Mouse (Mus musculus): ENCODE results near the gene Ifna4. TPM values are rescaled to one million over a fixed set of nuclear protein-coding genes. Genes with fewer than 3 reads are reported as not detected.
A peak's percentile ranks its signal among the peaks of the same experiment; 100 is the strongest.

Gene Ifna4
- polyA plus RNA-seq, 1 experiment from 2014 or later, result not detected

GRCm38 (mm10) chr4:88867926-88868911, 26.6 kb downstream of the Ifna4 start:
- Histone ChIP-seq H3K27ac (peak overlapping the region; percentile 54; the same call in 1 of the 2 replicates), H3K9me3 (replicated peaks) (no peaks in the 10 kb centered on the region), H3K4me2 (peak overlapping the region; percentile 92), H3K9ac (peak overlapping the region; percentile 72), H3K27me3 (replicated peaks) (peaks cover 20% of the 10 kb centered on the region), H3K4me3 (peak overlapping the region; percentile 70), H3K4me1 (peaks cover 23% of the 10 kb centered on the region), H3K36me3 (no peaks in the 10 kb centered on the region)
- WGBS (ENCODE audit: insufficient replicate concordance), result 9% methylated on average over 30 of the region's 31 CpGs
- ATAC-seq, result peak; percentile 78

DNA sequence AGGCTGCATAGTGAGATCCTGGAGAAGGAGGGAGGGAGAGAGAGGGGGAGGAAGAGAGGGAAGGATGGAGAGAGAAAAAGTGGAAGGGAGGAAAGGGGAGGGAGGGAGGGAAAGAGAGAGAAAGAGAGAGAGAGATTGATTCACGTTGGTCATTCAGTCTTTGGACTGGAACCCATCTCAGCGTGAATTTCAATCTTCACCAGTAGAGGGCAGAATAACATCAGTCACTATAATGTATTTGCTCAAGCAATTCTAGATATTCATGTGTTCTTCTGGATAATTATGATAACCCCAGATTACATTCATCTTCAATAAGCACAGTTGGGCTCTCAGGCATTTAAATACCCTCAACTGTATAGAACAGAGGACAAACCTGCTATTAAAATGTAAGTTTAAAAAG, 31.0 kb downstream of the Ifna4 start:
- WGBS (ENCODE audit: insufficient replicate concordance), result 0% methylated on average over 2 of the region's 2 CpGs
- Histone ChIP-seq H3K27ac (no peak overlapping the region), H3K4me1 (peaks cover 35% of the 10 kb centered on the region), H3K4me2 (no peak overlapping the region), H3K27me3 (replicated peaks) (peaks cover 5% of the 10 kb centered on the region), H3K4me3 (no peak overlapping the region), H3K9me3 (replicated peaks) (no peaks in the 10 kb centered on the region), H3K36me3 (no peaks in the 10 kb centered on the region), H3K9ac (no peak overlapping the region)
- ATAC-seq, result no peak

DNA sequence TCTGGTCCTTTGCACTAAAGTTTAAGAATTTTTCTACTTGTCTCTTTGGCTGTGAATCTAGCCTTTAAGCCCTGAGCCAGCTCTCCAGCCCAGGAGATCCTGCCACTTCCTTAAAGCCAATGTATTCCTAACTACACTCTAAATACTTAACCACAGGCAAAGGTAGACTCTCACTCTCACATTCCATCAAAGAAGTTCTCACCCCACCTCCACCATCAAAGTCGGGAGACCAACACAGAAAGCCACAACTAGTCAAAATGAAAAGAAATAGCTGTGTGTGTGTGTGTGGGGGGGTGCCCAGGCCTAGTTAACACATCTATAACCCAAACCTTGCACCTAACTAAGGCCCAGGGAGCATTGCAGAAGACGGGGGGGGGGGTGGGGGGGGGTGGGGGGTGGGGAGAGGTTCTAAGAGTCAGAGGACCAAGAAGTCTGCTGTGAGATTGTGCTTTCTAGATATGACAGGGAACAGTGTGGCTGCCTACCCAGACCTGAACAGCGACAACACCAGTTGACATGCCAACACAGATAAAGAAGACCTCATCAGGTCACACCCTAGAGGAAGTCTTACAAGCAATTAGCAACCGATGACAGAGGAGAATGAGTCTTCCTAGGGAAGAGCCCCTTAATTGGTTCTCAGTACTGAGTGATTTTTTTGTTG, 33.9 kb downstream of the Ifna4 start:
- no peak overlapping the region for H3K27ac ChIP-seq
- no peaks in the 10 kb centered on the region for H3K9me3 ChIP-seq (replicated peaks)
- no peak overlapping the region for H3K4me3 ChIP-seq
- H3K4me1 ChIP-seq, result peaks cover 36% of the 10 kb centered on the region
- peak; percentile 93 for ATAC-seq
- no peak overlapping the region for H3K9ac ChIP-seq
- no peaks in the 10 kb centered on the region for H3K36me3 ChIP-seq
- H3K4me2 ChIP-seq, result peak overlapping the region; percentile 25
- 20% methylated on average over 4 of the region's 4 CpGs for WGBS (ENCODE audit: insufficient replicate concordance)
- H3K27me3 ChIP-seq (replicated peaks), result peaks cover 5% of the 10 kb centered on the region

DNA sequence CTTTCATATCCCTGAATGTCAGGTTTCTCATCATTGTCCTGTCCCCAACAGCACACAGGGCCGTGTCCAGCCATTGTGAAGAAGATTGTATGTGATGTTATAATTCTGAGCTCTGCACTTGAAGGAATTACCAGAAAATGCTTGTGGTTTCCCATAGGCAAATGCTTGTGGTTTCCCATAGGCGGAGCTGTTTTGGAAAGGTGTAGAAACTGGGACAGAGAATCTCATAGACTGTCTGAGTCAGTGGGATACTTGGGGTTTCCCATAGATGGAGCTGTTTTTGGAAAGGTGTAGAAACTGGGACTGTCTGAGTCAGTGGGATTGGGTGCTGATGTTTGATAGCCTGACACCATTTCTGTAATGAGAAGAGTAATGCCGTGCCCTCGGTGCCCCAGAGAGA, 34.9 kb downstream of the Ifna4 start:
- ATAC-seq, result no peak
- no peak overlapping the region for H3K27ac ChIP-seq
- H3K27me3 ChIP-seq (replicated peaks), result peaks cover 5% of the 10 kb centered on the region
- no peaks in the 10 kb centered on the region for H3K9me3 ChIP-seq (replicated peaks)
- no peak overlapping the region for H3K9ac ChIP-seq
- H3K4me2 ChIP-seq, result no peak overlapping the region
- H3K4me1 ChIP-seq, result peaks cover 36% of the 10 kb centered on the region
- no peaks in the 10 kb centered on the region for H3K36me3 ChIP-seq
- no peak overlapping the region for H3K4me3 ChIP-seq
- WGBS (ENCODE audit: insufficient replicate concordance), result 65% methylated on average over 4 of the region's 4 CpGs

GRCm38 (mm10) chr4:88878246-88878645, 36.6 kb downstream of the Ifna4 start:
- H3K36me3 ChIP-seq, result no peaks in the 10 kb centered on the region
- no peak overlapping the region for H3K4me3 ChIP-seq
- H3K27ac ChIP-seq, result no peak overlapping the region
- no peaks in the 10 kb centered on the region for H3K27me3 ChIP-seq (replicated peaks)
- peak; percentile 70 for ATAC-seq
- H3K4me1 ChIP-seq, result peaks cover 36% of the 10 kb centered on the region
- H3K9me3 ChIP-seq (replicated peaks), result no peaks in the 10 kb centered on the region
- no peak overlapping the region for H3K9ac ChIP-seq
- WGBS (ENCODE audit: insufficient replicate concordance), result 10% methylated on average over 10 of the region's 10 CpGs
- H3K4me2 ChIP-seq, result peak overlapping the region; percentile 48

GRCm38 (mm10) chr4:88878772-88879171, 37.1 kb downstream of the Ifna4 start:
- no peaks in the 10 kb centered on the region for H3K9me3 ChIP-seq (replicated peaks)
- no peak overlapping the region for H3K4me3 ChIP-seq
- ATAC-seq, result no peak
- peaks cover 36% of the 10 kb centered on the region for H3K4me1 ChIP-seq
- H3K9ac ChIP-seq, result no peak overlapping the region
- H3K36me3 ChIP-seq, result no peaks in the 10 kb centered on the region
- H3K27me3 ChIP-seq (replicated peaks), result no peaks in the 10 kb centered on the region
- H3K4me2 ChIP-seq, result peak overlapping the region; percentile 48; the same call in 1 of the 2 replicates
- no peak overlapping the region for H3K27ac ChIP-seq
- 40% methylated on average over 4 of the region's 4 CpGs for WGBS (ENCODE audit: insufficient replicate concordance)

DNA sequence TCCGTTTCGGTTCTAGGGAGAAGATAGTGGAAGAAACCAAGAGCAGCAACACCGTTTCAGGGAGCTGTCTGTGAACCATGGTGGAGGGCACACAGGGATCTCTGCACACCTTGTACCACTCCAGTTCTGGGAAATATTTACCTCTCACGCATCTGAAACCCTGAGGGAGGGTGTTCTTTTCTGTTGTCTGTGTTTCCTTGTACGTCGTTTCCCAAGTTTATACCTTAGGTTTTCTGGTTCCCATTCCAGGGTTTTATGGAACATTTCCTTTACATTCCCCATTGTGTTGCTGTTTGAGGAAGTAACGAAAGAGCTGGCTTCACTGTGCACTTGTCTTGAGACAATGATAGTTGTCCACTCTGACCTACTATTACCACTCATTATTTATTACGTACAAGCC, 38.4 kb downstream of the Ifna4 start, which contains the start of gene Ifne:
Ifne (minus strand) TSS at position 101 of the 400 bp plus-strand sequence.
- Histone ChIP-seq H3K9me3 (replicated peaks) (no peaks in the 10 kb centered on the region), H3K27me3 (replicated peaks) (no peaks in the 10 kb centered on the region), H3K4me1 (peaks cover 35% of the 10 kb centered on the region), H3K9ac (no peak within 1 kb of the TSS), H3K27ac (no peak within 1 kb of the TSS), H3K36me3 (no peaks in the 10 kb centered on the region), H3K4me3 (no peak within 1 kb of the TSS), H3K4me2 (no peak within 1 kb of the TSS)
- ATAC-seq, result no peak
- 77% methylated on average over 8 of the region's 8 CpGs for WGBS (ENCODE audit: insufficient replicate concordance)

- Histone ChIP-seq H3K4me3 (no peak overlapping the region), H3K4me1 (no peaks in the 10 kb centered on the region), H3K27ac (no peak overlapping the region), H3K27me3 (replicated peaks) (no peaks in the 10 kb centered on the region), H3K9ac (no peak overlapping the region), H3K9me3 (replicated peaks) (no peaks in the 10 kb centered on the region), H3K36me3 (no peaks in the 10 kb centered on the region), H3K4me2 (no peak overlapping the region)
- ATAC-seq, result no peak
Measured at GRCm38 (mm10) chr4:88888236-88888635, 46.6 kb downstream of the Ifna4 start.

Other genes with a start within 250 kb of the Ifna4 start
- not detected in 2 replicates for gene Ifna9, start 249.5 kb upstream of the Ifna4 start, polyA plus RNA-seq (2016; fragmentation: Nextera tagmentation; extraction: Ambion mirVana)
- gene Ifna12, start 238.5 kb upstream of the Ifna4 start, polyA plus RNA-seq (2016; fragmentation: Nextera tagmentation; extraction: Ambion mirVana), result not detected in 2 replicates
- gene C87499, start 207.4 kb upstream of the Ifna4 start, polyA plus RNA-seq (2016; fragmentation: Nextera tagmentation; extraction: Ambion mirVana), result not detected in 2 replicates
- not detected in 2 replicates for gene Ifna13, start 197.4 kb upstream of the Ifna4 start, polyA plus RNA-seq (2016; fragmentation: Nextera tagmentation; extraction: Ambion mirVana)
- not detected in 2 replicates for gene Ifna16, start 164.9 kb upstream of the Ifna4 start, polyA plus RNA-seq (2016; fragmentation: Nextera tagmentation; extraction: Ambion mirVana)
- not detected in 2 replicates for gene Ifna2, start 157.9 kb upstream of the Ifna4 start, polyA plus RNA-seq (2016; fragmentation: Nextera tagmentation; extraction: Ambion mirVana)
- gene Ifnab, start 150.5 kb upstream of the Ifna4 start, polyA plus RNA-seq (2016; fragmentation: Nextera tagmentation; extraction: Ambion mirVana), result not detected in 2 replicates
- gene Gm26566, start 120.1 kb upstream of the Ifna4 start, polyA plus RNA-seq (2016; fragmentation: Nextera tagmentation; extraction: Ambion mirVana), result 0.29 and 0.43 TPM in 2 replicates
- gene Klhl9, start 119.4 kb upstream of the Ifna4 start, polyA plus RNA-seq (2016; fragmentation: Nextera tagmentation; extraction: Ambion mirVana), result 38.0 and 38.7 TPM in 2 replicates
- not detected in 2 replicates for gene Gm13271, start 87.0 kb upstream of the Ifna4 start, polyA plus RNA-seq (2016; fragmentation: Nextera tagmentation; extraction: Ambion mirVana)
- not detected in 2 replicates for gene Gm13283, start 81.7 kb upstream of the Ifna4 start, polyA plus RNA-seq (2016; fragmentation: Nextera tagmentation; extraction: Ambion mirVana)
- gene Gm13290, start 68.0 kb upstream of the Ifna4 start, polyA plus RNA-seq (2016; fragmentation: Nextera tagmentation; extraction: Ambion mirVana), result not detected in 2 replicates
- not detected in 2 replicates for gene Gm13289, start 64.9 kb upstream of the Ifna4 start, polyA plus RNA-seq (2016; fragmentation: Nextera tagmentation; extraction: Ambion mirVana)
- not detected in 2 replicates for gene Gm13272, start 62.0 kb upstream of the Ifna4 start, polyA plus RNA-seq (2016; fragmentation: Nextera tagmentation; extraction: Ambion mirVana)
- not detected in 2 replicates for gene Ifnz, start 59.7 kb upstream of the Ifna4 start, polyA plus RNA-seq (2016; fragmentation: Nextera tagmentation; extraction: Ambion mirVana)
- not detected in 2 replicates for gene Gm13276, start 56.2 kb upstream of the Ifna4 start, polyA plus RNA-seq (2016; fragmentation: Nextera tagmentation; extraction: Ambion mirVana)
- gene Gm13277, start 53.2 kb upstream of the Ifna4 start, polyA plus RNA-seq (2016; fragmentation: Nextera tagmentation; extraction: Ambion mirVana), result not detected in 2 replicates
- gene Gm13278, start 50.3 kb upstream of the Ifna4 start, polyA plus RNA-seq (2016; fragmentation: Nextera tagmentation; extraction: Ambion mirVana), result not detected in 2 replicates
- not detected in 2 replicates for gene Gm13275, start 47.4 kb upstream of the Ifna4 start, polyA plus RNA-seq (2016; fragmentation: Nextera tagmentation; extraction: Ambion mirVana)
- gene Gm13279, start 44.5 kb upstream of the Ifna4 start, polyA plus RNA-seq (2016; fragmentation: Nextera tagmentation; extraction: Ambion mirVana), result not detected in 2 replicates
- 0.13 and 0.22 TPM in 2 replicates for gene Gm13285, start 42.2 kb upstream of the Ifna4 start, polyA plus RNA-seq (2016; fragmentation: Nextera tagmentation; extraction: Ambion mirVana)
- not detected in 2 replicates for gene Gm13287, start 38.6 kb upstream of the Ifna4 start, polyA plus RNA-seq (2016; fragmentation: Nextera tagmentation; extraction: Ambion mirVana)
- not detected in 2 replicates for gene Gm13288, start 36.3 kb upstream of the Ifna4 start, polyA plus RNA-seq (2016; fragmentation: Nextera tagmentation; extraction: Ambion mirVana)
- gene Ifna7, start 25.6 kb upstream of the Ifna4 start, polyA plus RNA-seq (2016; fragmentation: Nextera tagmentation; extraction: Ambion mirVana), result not detected in 2 replicates
- gene Ifna11, start 21.9 kb upstream of the Ifna4 start, polyA plus RNA-seq (2016; fragmentation: Nextera tagmentation; extraction: Ambion mirVana), result not detected in 2 replicates
- not detected in 2 replicates for gene Ifna6, start 14.4 kb upstream of the Ifna4 start, polyA plus RNA-seq (2016; fragmentation: Nextera tagmentation; extraction: Ambion mirVana)
- gene Ifna5, start 6.3 kb upstream of the Ifna4 start, polyA plus RNA-seq (2016; fragmentation: Nextera tagmentation; extraction: Ambion mirVana), result not detected in 2 replicates
- gene Ifna1, start 8.2 kb downstream of the Ifna4 start, polyA plus RNA-seq (2016; fragmentation: Nextera tagmentation; extraction: Ambion mirVana), result not detected in 2 replicates
- gene Ifne, start 38.3 kb downstream of the Ifna4 start, polyA plus RNA-seq (2016; fragmentation: Nextera tagmentation; extraction: Ambion mirVana), result not detected in 2 replicates